Mouse (Mus musculus): Measurements from ENCODE around the gene Xrcc6. TPM values are rescaled to one million over a fixed set of nuclear protein-coding genes. Genes with fewer than 3 reads are reported as not detected.

The Xrcc6 gene
- polyA plus RNA-seq (2017; shearing (Covaris generic)), result 10 to 100 TPM; 62.0 to 77.7 TPM

DNA sequence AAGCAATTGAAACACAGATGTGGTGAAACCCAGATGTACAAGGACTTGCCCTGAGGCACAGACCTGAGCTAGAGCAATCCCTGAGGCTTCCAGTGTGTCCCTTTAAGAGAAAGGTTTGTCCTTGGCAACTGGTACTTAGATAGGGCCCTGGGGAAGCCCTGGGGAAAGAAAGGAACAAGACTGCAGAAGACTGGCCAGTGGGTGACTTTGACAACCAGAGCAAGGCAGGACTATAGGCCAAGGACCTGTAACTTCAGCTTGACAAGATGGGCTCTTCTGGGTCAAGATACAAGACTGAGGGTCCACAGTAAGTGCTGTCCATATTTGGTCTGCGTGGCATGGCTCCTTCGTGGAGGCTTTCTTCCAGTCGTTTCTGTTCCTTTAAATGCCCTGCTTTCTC, at the start of gene Xrcc6:
TSS of gene Xrcc6 (plus strand) at position 190 of the 400 bp plus-strand sequence.

GRCm38 (mm10) chr15:81960171-81961077, 27.2 kb upstream of the Xrcc6 start, which contains the start of gene Pmm1:
Pmm1 (minus strand) TSS chr15:81960930.

GRCm38 (mm10) chr15:81980321-81980720, 7.3 kb upstream of the Xrcc6 start, which contains the start of gene 1700029P11Rik:
1700029P11Rik (plus strand) TSS chr15:81980540.

DNA sequence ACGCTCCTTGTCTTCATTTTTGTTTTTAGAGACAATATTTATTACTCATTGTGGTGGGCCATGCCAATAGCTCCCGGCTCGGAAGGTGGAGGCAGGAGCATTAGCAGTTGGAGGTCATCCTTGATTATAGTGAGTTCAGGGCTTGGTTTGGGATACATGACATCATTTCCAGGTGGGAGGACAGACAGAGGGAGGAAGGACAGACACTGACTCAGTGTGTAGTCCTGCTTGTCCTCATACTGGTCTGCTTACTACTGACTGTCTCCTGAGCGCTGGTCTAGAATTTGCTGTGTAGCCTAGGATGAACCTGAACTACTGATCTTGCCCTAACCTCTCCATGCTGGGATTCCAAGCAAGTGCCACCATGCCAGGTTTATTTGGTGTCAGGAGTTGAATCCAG, 46.1 kb downstream of the Xrcc6 start, which contains the start of gene Desi1:
TSS of gene Desi1 (minus strand) at position 101 of the 400 bp plus-strand sequence.

GRCm38 (mm10) chr15:82047080-82047883, 59.6 kb downstream of the Xrcc6 start, which contains the start of gene Snu13:
Snu13 (minus strand) TSS chr15:82047598.

DNA sequence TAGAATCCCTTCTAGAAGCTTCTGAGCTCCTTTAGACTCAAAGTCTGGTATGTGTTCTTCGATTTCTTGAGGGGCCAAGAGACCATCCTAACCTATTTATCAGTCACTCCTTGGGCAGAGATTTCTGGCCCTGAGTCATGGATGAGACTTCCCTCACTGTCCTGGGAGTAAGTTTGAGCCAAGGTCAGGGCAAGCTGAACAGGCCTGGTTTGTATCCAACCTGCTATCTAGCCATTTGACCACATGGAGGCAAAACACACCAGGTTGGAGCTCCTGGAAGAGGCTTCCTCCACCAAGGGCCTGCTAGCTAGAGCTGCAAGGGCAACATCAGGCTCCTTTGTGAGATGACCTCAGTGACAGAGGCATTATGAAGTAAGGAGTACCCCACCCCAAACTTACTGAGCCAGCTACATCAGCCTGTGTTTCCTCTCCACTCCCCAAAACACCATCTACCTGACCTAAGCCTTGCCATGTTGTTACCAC, 71.1 kb downstream of the Xrcc6 start, which contains the start of gene 4930407I10Rik:
TSS of gene 4930407I10Rik (plus strand) at position 433 of the 483 bp plus-strand sequence.

GRCm38 (mm10) chr15:82069898-82070297, 82.3 kb downstream of the Xrcc6 start, which contains the start of gene Mei1:
Mei1 (plus strand) TSS chr15:82069996.

Other genes with a start within 250 kb of the Xrcc6 start
- 1 to 10 TPM; 6.9 to 7.0 TPM for gene Zc3h7b, start 242.8 kb upstream of the Xrcc6 start, polyA plus RNA-seq (2017; shearing (Covaris generic))
- 10 to 100 TPM; 73.0 to 76.2 TPM for gene Rangap1, start 242.3 kb upstream of the Xrcc6 start, polyA plus RNA-seq (2017; shearing (Covaris generic))
- gene Tef, start 185.4 kb upstream of the Xrcc6 start, polyA plus RNA-seq (2017; shearing (Covaris generic)), result 10 to 100 TPM; 30.5 to 32.8 TPM
- gene Tob2, start 129.0 kb upstream of the Xrcc6 start, polyA plus RNA-seq (2017; shearing (Covaris generic)), result 10 to 100 TPM; 75.8 to 78.2 TPM
- gene Phf5a, start 115.9 kb upstream of the Xrcc6 start, polyA plus RNA-seq (2017; shearing (Covaris generic)), result 10 to 100 TPM; 83.1 to 92.8 TPM
- gene Aco2, start 115.5 kb upstream of the Xrcc6 start, polyA plus RNA-seq (2017; shearing (Covaris generic)), result 100 to 1,000 TPM; 122 to 127 TPM
- 10 to 100 TPM; 53.2 to 55.8 TPM for gene Polr3h, start 61.6 kb upstream of the Xrcc6 start, polyA plus RNA-seq (2017; shearing (Covaris generic))
- under 1 TPM in 1 of 2 experiments, not detected in 1; 0.27 TPM for gene Csdc2, start 51.1 kb upstream of the Xrcc6 start, polyA plus RNA-seq (2017; shearing (Covaris generic))
- 10 to 100 TPM; 13.0 to 16.0 TPM for gene Pmm1, start 26.9 kb upstream of the Xrcc6 start, polyA plus RNA-seq (2017; shearing (Covaris generic))
- gene 1700029P11Rik, start 7.3 kb upstream of the Xrcc6 start, polyA plus RNA-seq (2017; shearing (Covaris generic)), result not detected
- gene Desi1, start 46.0 kb downstream of the Xrcc6 start, polyA plus RNA-seq (2017; shearing (Covaris generic)), result 10 to 100 TPM; 37.2 to 48.3 TPM
- gene Snu13, start 59.8 kb downstream of the Xrcc6 start, polyA plus RNA-seq (2017; shearing (Covaris generic)), result 100 to 1,000 TPM; 136 to 218 TPM
- gene 4930407I10Rik, start 71.3 kb downstream of the Xrcc6 start, polyA plus RNA-seq (2017; shearing (Covaris generic)), result under 1 TPM in 1 of 2 experiments, not detected in 1; 0.70 TPM
- 1 to 10 TPM in 1 of 2 experiments, under 1 TPM in 1; 0.14 to 1.4 TPM for gene Mei1, start 82.2 kb downstream of the Xrcc6 start, polyA plus RNA-seq (2017; shearing (Covaris generic))
- gene Ccdc134, start 140.1 kb downstream of the Xrcc6 start, polyA plus RNA-seq (2017; shearing (Covaris generic)), result 10 to 100 TPM; 26.9 to 37.1 TPM
- gene Srebf2, start 159.3 kb downstream of the Xrcc6 start, polyA plus RNA-seq (2017; shearing (Covaris generic)), result 100 to 1,000 TPM; 108 to 135 TPM
- 1 to 10 TPM in 1 of 2 experiments, under 1 TPM in 1; 0.13 to 1.5 TPM for gene Shisa8, start 225.0 kb downstream of the Xrcc6 start, polyA plus RNA-seq (2017; shearing (Covaris generic))
- 1 to 10 TPM; 4.3 to 7.4 TPM for gene Tnfrsf13c, start 236.5 kb downstream of the Xrcc6 start, polyA plus RNA-seq (2017; shearing (Covaris generic))